Mouse (Mus musculus) ES-E14 (cell line): ENCODE results near the gene Amn. TPM values are rescaled to one million over a fixed set of nuclear protein-coding genes. Genes with fewer than 3 reads are reported as not detected.

ENCODE experiments used
- DNase-seq: peaks from one replicate; pipeline ENCODE4 v3.0.0-alpha.2; 2013; ENCODE audit warnings: low read depth, low spot score
- H3K27ac ChIP-seq: 2 replicates; pipeline ENCODE4 v1.5.1; 2012; ENCODE audit warnings: low read depth, mild to moderate bottlenecking, low read length, moderate library complexity, mixed read lengths; ENCODE audit not compliant: poor library complexity, insufficient read depth, severe bottlenecking
- H3K36me3 ChIP-seq: 2 replicates; pipeline ENCODE4 v1.6.1; 2012; ENCODE audit warnings: mild to moderate bottlenecking, low read length, moderate library complexity, mixed read lengths; ENCODE audit not compliant: control insufficient read depth, poor library complexity, insufficient read depth, severe bottlenecking
- H3K4me1 ChIP-seq, 2 experiments: fragments of 150-350 bp in 1 of 2; sonication (generic) in 1 of 2; 2 replicates each; pipeline ENCODE4 v1.6.1; 2012; ENCODE audit warnings: low read length in 2 of 2, mild to moderate bottlenecking in 1 of 2, mixed read lengths in 1 of 2; ENCODE audit not compliant: control insufficient read depth in 2 of 2, insufficient read depth in 2 of 2, poor library complexity in 1 of 2
- H3K4me3 ChIP-seq, 2 experiments: fragments of 150-350 bp in 1 of 2; sonication (generic) in 1 of 2; 2 replicates each; pipeline ENCODE4 v1.5.1; 2012; ENCODE audit warnings: low read length in 2 of 2, low read depth in 1 of 2, mild to moderate bottlenecking in 1 of 2, mixed read lengths in 1 of 2; ENCODE audit not compliant: insufficient read depth in 1 of 2, poor library complexity in 1 of 2, severe bottlenecking in 1 of 2
- H3K9ac ChIP-seq: 2 replicates; pipeline ENCODE4 v1.6.1; 2012; ENCODE audit warnings: low read depth, mild to moderate bottlenecking, low read length, mixed read lengths; ENCODE audit not compliant: poor library complexity, insufficient read depth, severe bottlenecking
- H3K9me3 ChIP-seq: fragments of 150-350 bp; sonication (generic); 2 replicates; pipeline ENCODE4 v1.6.1; 2012; ENCODE audit warnings: low read depth, mild to moderate bottlenecking, low read length; ENCODE audit not compliant: control insufficient read depth, insufficient read depth
- CHD2 ChIP-seq: IDR thresholded peaks from 2 replicates; pipeline ENCODE4 v1.6.1; 2014; ENCODE audit warnings: mild to moderate bottlenecking, low read depth, low read length, inconsistent platforms
- HCFC1 ChIP-seq: IDR thresholded peaks from 2 replicates; pipeline ENCODE4 v1.6.1; 2012; ENCODE audit warnings: low read length, inconsistent platforms, borderline replicate concordance; ENCODE audit not compliant: insufficient read depth
- MAFK ChIP-seq: IDR thresholded peaks from 2 replicates; pipeline ENCODE4 v1.6.1; 2014; ENCODE audit warnings: mild to moderate bottlenecking, low read depth, low read length, inconsistent platforms; ENCODE audit not compliant: insufficient read depth
- ZC3H11A ChIP-seq: IDR thresholded peaks from 2 replicates; pipeline ENCODE4 v1.6.1; 2012; ENCODE audit warnings: low read depth, mild to moderate bottlenecking, inconsistent platforms, low read length, borderline replicate concordance
- ZNF384 ChIP-seq: IDR thresholded peaks from 2 replicates; pipeline ENCODE4 v1.6.1; 2012; ENCODE audit warnings: low read depth, low read length, inconsistent platforms
- in situ Hi-C, 2 experiments: fragments of 600-800 bp; cut with MboI; formaldehyde crosslinking; loops; one replicate each; pipeline ENCODE4 v1.15.1; 2025; ENCODE audit warnings: low sequenced_read_pairs in 2 of 2, inconsistent platforms in 1 of 2; ENCODE audit not compliant: unreplicated experiment in 2 of 2
- total RNA-seq: library from RNA; depleted of rRNA; stranded (reverse); fragments of 300-350 nt; gene quantifications from 2 replicates; pipeline ENCODE4 v1.2.3, GENCODE M21; 2012; rRNA removed

Amn gene
- total RNA-seq = 9.3 and 15.5 TPM in 2 replicates

GRCm38 (mm10) chr12:111270629-111271277 is at the start of gene Amn:
Amn (plus strand) TSS chr12:111271095.
- DNase-seq = no peak
- TF ChIP-seq MAFK (no peak), ZNF384 (no peak), HCFC1 (no peak), ZC3H11A (no peak), CHD2 (no peak)
- Histone ChIP-seq H3K4me3 (peak within 1 kb of the TSS; percentile 46 to 55), H3K36me3 (no peaks in the 10 kb centered on the region), H3K9me3 (no peaks in the 10 kb centered on the region), H3K4me1 (peaks cover 0 to 17% of the 10 kb centered on the region in 2 experiments; a peak in 1 of 4 replicates), H3K9ac (peak within 1 kb of the TSS; percentile 29; the same call in 1 of the 2 replicates), H3K27ac (no peak within 1 kb of the TSS)
- in situ Hi-C loops = no loop called here

- no peak for DNase-seq
- Histone ChIP-seq H3K4me3 (no peak overlapping the region), H3K4me1 (peaks cover 0 to 2% of the 10 kb centered on the region in 2 experiments; a peak in 1 of 4 replicates), H3K36me3 (no peaks in the 10 kb centered on the region; the same call in 1 of the 2 replicates), H3K27ac (no peak overlapping the region), H3K9me3 (no peaks in the 10 kb centered on the region), H3K9ac (no peak overlapping the region)
- TF ChIP-seq HCFC1 (no peak), ZC3H11A (no peak), CHD2 (no peak), ZNF384 (no peak), MAFK (no peak)
- in situ Hi-C loops = no loop called here
These were observed 45.6 kb upstream of the Amn start for GRCm38 (mm10) chr12:111225197-111225780.

- in situ Hi-C loops = no loop called here
- Histone ChIP-seq H3K4me1 (peaks cover 0 to 2% of the 10 kb centered on the region in 2 experiments; a peak in 1 of 4 replicates), H3K9ac (no peak overlapping the region), H3K4me3 (no peak overlapping the region), H3K36me3 (no peaks in the 10 kb centered on the region), H3K27ac (no peak overlapping the region), H3K9me3 (no peaks in the 10 kb centered on the region)
- TF ChIP-seq ZNF384 (no peak), ZC3H11A (no peak), HCFC1 (no peak), MAFK (no peak), CHD2 (no peak)
- DNase-seq = no peak
These were observed 43.5 kb upstream of the Amn start for GRCm38 (mm10) chr12:111227410-111227809.

- no peak for DNase-seq
- no peaks in the 10 kb centered on the region for H3K36me3 ChIP-seq
- H3K9ac ChIP-seq = no peak overlapping the region
- no peaks in the 10 kb centered on the region for H3K9me3 ChIP-seq
- H3K4me3 ChIP-seq = no peak overlapping the region
- in situ Hi-C loops = no loop called here
- peaks cover 0 to 2% of the 10 kb centered on the region in 2 experiments; a peak in 1 of 4 replicates for H3K4me1 ChIP-seq
- TF ChIP-seq ZNF384 (no peak), MAFK (no peak), HCFC1 (no peak), ZC3H11A (no peak), CHD2 (no peak)
- H3K27ac ChIP-seq = no peak overlapping the region
These were observed 42.4 kb upstream of the Amn start for GRCm38 (mm10) chr12:111228488-111228887.
